Mouse (Mus musculus) left cerebral cortex, adult 11 months (tissue): ENCODE data around the gene Nfix.
A peak's percentile ranks its signal among the peaks of the same experiment; 100 is the strongest.

Source experiments
- DNase-seq: peaks from one replicate; pipeline ENCODE4 v3.0.0; 2022; ENCODE audit warnings: low spot score

Nfix gene

DNA sequence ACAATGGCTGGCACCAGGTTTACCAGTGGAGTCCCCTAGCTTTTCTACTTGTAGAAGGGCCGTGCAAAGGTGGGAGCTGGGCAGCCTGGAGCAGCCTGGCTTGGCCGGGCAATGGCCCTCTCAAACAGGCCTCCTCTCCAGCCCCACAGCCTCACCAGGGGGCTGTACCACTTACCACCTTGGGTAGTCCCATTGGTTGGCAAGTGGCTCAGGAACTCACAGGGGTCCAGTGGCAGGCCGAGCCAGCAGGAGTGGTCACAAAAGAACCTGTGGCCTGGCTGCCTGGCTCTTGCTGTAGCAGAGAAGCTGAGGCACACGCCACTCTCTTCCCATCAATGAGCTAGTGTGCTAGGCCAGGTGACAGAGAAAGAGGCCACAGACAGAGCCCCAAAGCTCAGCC lies 86.0 kb downstream of the Nfix start:
- no peak for DNase-seq

DNA sequence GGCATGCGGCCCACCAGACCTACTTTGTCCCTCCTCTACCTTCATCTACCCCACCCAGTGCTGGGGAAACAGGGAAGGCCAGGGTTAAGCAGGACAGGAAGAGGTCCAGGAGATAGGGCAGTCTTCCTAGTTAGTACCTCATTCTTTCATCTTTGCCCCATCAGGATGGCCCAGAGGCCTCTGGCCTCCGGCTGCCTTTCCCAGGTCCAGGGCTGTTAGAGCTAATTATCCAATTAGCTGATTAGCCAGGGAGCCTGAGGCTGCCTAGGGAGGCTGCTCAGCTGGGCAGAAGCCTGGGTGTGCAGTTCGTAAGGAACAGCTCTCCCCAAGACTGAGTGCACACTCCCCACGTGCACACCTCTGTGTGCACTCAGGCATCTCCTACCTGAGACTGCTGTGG lies 86.8 kb downstream of the Nfix start:
- no peak for DNase-seq

DNA sequence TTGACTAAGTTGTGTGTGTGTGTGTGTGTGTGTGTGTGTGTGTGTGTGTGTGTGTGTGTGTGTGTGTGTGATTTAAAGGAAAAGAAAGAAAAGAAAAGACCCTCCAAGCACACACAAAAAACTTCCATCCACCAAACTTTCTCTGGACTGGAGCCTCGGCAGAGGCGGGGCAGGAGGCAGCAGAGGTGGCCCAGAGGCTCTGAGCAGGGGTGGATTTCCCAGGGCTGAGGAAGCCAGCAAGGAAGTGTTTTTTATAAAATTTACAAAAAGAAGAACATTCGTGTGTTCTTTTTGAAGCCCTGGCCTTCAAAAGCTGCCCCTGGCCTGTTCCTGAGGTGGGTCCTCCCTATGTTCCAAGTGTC lies 87.4 kb downstream of the Nfix start:
- no peak for DNase-seq

DNA sequence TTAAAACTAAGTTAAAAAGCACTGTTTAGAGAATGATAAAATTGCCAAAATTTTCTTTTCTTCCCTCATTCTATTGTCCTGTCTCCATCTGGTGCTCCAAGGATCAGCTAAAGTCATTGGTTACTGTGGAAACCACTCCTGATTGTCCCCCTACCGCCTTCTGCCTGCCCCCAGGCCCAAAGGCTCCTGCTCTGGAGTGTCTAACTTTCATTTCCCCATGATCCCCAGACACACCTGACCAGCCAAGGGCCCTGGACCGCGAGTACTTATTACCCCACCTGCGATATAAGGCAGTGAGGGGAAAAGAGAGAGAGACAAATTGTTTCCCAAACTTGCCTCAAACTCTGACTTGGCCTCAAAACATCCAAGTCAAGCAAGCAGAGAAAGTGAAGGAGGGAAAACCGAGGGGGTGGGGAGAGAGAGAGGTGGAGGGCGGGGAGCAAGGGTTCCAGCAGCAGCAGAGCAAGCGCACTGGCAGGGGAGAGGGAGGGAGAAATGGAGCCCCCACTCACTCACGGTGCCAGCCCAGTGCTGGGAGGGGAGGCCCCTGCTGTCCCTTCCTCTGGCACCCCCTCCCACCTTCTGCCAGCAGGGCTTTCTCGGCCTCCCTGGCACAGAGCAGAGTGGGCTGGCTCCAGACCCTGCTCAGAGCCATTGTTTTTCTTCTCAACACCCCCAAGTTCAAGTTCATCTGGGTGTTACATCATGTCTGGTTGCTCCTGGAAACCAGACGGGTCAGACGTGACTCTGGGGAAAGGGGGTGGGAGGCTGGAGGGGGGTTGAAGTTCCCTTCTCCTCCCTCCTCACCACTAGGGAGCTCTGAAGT lies 88.0 kb downstream of the Nfix start:
- DNase-seq, result no peak

DNA sequence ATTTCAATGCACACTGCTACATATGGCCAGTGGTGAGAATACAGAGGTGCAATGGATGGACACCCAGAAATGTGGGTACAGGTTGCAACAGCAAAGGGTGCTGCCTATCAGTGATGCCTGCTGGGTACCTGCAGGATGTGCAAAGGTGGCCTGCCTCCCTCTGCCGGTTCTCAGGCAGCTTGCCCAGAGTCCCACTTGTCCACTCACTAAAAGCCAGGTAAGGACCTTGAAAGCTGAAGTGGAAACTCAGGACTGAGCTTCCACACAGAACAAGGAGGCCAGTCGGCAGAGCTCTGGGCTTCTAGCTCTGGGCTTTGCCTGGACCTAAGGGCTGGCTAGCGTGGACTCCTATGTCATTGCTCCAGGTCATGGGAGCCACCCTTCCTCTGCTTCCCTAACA lies 88.8 kb downstream of the Nfix start:
- DNase-seq, result no peak

DNA sequence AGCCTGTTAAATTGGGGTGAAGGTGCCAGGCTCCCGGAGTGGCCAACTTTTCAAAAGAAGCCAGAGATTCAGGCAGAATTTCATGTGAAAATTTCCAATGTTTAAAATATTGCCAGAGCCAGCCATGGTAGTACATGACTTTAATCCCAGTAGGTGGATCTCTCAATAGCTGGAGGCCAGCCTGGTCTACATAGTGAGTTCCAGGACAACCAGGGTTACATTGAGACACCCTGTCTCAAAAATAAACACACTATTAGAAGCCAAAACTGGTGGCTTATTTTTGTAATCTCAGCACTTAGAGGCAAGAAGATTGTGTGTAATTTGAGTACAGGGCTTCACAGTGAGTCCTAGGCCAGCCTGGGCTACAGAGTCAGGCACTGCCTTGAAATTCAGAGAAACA lies 90.2 kb downstream of the Nfix start:
- no peak for DNase-seq

DNA sequence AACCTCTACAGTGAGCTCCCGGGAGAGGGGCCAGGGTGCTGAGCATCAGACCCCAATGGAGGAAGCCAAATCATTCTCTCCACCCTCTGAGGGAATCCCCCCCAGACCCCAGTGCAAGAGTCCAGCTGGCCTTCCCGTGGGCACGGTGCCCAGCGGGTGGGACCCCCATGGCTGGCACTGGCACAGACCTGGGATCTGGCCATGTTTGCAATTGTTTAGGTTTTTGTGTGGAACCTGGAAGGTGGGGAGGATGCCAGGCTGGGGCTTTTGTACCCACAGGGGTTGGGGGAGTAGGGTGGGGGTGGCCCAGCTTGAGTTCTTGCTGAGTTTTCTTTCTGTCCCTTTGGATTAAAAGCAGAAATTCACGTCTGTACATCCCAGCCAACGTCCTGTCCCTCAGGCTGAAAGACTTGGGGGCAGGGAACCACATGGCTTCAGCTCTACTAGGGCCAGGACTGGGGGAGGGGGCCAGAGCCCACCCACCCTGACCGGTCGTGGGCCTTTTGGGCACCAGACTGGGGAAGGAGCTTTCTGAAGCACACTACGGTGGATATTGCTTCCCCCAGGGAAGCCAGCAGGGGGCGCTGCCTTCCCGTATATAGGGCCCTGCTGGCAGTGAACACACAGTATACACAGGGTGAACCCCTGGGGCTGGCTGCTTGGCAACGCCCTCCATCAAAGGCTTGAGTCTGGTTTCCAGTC lies 91.2 kb downstream of the Nfix start:
- DNase-seq, result peak; percentile 77

DNA sequence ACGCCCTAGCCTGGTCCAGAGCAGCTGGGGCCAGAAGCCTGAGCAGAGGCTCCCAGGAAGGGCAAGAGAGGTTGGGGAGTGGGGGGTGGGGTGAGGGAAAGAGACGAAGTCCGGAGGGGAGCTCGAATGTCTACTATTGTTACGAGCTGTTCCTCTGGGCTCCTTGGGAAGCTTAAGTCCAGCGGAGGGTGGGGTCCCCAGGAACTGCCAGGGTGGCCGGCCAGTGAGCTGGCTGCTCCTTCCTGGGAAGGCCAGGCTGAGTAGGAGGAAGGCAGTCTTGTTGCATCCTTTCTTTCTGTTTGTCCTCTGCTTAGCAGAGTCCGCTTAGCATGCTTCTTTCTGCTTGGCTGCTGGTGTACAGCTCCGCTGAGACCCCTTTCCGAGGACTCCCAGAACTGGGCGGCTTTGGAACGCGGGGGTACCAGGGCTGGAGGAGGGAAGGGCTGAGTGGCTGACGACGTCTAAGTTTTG lies 92.0 kb downstream of the Nfix start:
- no peak for DNase-seq

DNA sequence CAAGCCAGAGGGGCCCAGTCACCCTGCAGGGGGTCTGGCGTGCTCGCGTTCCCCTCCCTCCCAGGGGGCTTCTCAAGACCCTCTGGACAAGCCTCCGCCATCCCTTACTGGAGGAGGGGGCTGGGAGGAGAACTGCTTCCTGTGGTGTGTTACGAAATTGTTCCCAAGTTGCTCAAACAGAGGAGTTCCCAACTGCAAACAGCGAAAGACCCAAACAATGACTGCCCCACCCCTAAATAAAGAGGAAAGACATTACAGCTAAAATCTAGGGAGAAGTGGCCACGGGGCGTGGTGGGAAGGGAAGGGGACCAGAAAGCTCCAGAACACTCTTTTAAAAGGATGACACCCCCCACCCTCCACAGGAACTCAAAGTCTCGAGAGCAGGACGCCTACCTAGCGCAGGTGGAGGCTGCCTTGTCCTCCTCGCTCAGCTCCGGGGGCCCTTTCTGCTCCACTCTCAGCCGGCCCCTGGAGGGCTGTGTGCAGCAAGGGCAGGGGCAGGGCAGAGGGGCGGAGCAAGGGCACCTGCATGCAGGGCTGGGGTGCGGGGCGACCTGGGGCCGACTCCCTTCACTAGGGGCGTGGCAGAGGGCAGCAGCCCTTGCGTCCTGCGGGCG lies 92.8 kb downstream of the Nfix start:
- DNase-seq, result no peak

DNA sequence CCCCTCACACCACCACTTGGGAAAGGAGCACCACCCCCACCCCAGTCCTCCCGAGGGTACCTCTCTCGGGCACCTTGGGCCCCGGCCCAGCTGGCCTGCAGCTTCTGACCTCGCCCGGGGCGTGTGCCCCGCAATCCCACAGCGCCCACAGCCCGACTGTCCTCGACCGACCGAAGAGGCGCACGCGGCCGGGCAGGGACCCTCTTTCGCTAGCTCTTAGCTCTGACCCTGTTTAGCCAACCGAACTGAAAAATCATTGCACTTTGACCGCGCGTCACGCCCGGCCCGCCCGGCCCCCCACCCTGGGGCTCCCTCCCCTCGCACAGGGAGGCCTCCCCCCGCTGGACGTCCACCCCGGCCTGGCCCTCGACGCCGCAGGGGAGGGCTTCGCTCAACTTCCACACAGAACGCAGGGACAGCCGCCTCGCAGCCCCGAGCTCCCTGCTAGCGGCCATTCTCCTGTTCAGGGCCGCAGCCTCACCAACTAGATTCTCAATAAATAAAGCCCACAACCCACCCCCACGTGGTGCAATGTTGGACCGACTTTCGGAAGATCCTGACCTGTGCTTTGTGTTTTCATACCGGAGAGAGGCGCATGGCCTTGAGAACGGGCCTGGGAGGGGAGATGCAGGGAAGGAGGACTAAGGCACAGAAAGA lies 93.4 kb downstream of the Nfix start:
- no peak for DNase-seq

DNA sequence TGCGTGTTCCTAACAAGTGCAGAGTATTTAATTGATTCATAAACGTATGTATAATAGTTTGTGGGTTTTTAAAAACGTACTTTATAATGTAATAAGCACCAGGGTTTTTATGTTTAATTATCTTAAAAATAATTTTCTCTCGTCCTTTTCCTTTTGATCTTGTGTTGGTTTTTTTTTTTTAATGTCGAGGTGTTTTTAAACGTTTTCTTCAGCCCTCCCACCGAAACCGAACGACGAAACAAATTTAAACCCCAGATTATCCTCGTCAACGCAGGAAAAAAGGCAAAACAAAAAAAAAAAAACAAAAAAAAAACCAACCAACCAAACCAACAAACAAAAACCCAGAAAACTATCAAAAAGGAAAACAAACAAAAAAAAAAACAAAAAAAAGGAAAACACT lies 94.2 kb downstream of the Nfix start:
- no peak for DNase-seq

DNA sequence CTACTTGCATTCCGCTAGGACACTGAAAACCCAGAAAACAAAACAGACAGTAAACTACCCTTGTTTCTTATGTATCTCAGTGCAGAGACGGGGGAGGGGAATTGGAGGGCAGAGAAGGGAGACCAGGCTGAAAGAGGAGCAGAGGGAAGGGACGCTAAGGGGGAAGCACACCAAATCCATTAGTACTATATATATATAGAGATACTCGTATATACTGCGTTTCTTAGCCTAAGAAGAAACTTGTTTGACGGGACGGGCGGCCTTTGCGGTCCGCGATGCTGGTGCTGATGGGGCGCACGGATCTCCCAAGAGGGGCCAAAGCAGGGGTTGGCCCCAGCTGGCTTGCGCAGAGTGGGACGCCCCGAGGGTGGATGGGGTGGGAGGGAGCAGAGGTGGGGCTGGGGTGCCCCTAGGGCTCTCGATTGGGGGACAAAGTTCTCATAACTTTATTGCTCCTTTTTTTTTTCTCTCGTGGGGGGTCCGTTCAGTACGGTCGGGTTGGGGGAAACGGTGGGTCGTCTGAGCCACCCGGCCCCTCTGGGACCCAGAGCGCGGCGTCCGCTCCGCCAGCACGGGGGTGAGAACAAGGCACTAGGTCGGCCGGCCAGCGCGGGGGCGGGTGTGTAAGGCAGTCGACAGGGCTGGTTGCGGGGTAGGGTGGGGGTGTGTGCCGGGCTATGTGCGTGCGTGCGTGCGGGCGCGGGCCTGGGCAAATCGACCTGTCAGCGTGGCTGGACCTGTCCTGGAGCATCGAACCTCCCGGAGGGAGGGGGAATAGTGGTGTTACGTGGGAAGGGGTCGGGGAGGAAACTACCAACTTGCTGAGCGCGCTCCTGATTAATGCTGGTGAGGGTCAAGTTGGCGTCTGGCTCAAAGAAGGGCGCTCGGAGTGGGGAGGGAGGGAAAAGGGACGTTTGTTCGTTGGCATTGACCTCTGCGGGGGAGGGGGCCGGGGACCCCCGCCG lies 95.0 kb downstream of the Nfix start:
- DNase-seq, result no peak

DNA sequence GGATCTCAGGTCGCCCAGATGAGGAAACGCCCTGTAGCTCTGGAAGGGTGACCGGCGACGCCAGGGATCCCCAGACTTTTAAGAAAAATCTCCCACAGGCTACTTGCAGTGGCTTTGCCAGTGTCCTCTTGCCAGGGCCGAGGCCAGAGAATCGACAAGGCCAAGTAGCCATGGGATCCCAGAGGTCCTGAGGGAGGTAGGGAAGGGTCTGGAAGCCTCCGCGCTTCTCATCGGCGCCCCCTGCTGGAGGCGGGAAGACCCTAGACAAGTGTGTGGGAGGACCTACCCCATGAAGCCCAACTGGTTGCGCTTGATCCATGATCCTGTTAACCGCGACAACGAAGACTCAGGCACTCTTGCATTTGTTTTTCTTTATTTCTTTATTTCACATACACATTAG lies 95.8 kb downstream of the Nfix start:
- DNase-seq, result no peak

DNA sequence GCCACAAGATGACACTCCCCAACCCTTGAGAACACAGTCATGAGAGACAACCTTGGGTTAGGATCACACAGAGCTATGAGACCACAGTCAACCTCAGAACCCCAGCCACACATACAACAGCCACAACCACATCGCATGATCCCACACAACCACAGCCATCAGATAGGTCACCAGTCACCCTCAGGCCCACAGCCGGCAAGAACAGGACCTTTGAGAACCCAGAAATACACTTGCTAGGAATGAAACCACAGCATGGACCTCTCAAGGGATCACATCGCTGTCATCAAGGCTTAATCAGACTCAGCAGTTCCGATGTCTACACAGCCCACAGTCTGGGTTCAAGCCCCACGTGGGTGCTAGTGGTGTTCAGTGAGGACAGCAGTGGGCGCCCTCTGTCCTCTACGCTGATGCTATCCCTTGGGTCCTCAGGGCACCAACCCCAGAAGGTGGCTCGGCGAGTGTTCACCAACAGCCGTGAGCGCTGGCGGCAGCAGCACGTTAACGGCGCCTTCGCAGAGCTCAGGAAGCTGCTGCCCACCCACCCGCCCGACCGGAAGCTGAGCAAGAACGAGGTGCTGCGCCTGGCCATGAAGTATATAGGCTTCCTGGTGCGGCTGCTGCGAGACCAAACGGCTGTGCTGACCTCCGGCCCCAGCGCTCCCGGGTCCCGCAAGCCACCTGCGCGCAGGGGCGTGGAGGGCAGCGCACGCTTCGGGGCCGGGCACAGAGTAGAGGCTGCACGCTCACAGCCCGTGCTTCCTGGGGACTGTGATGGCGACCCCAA lies 96.5 kb downstream of the Nfix start:
- no peak for DNase-seq

DNA sequence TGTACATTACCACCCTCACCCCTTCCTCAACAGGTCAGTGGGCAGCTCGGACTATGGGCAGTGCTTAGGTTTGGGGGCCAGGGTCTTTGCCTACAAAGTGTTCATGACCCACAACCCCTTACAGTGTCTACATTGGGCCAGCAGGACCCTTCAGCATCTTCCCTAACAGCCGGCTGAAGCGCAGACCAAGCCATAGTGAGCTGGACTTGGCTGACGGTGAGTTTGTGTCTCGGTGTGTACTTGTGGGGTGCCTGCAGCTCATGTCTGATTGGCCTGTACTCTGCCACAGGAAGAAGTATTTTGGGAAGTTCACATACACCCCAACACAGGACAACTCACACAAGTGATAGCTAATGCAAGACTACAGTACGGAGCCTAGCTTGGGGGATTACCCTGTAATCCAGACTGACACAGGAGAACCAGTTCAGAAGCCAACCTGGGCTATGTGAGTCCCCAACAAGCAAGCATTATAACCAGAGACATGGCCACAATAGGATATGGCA lies 97.1 kb downstream of the Nfix start:
- DNase-seq, result no peak

DNA sequence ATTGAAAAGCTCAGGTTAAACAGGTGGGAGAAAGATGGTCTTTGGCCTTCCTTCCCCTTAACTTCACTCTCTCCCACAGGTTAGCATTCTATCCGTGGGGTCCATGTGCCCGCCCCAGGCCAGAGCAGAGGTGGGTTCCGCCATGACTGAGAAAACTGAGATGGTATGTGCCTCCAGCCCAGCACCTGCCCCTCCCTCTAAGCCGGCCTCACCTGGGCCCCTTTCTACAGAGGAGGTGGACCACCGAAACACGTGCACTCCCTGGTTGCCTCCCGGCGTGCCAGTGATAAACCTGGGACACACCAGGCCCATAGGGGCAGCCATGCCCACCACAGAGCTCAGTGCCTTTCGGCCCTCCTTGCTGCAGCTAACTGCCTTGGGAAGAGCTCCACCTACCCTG lies 97.6 kb downstream of the Nfix start:
- DNase-seq, result no peak

DNA sequence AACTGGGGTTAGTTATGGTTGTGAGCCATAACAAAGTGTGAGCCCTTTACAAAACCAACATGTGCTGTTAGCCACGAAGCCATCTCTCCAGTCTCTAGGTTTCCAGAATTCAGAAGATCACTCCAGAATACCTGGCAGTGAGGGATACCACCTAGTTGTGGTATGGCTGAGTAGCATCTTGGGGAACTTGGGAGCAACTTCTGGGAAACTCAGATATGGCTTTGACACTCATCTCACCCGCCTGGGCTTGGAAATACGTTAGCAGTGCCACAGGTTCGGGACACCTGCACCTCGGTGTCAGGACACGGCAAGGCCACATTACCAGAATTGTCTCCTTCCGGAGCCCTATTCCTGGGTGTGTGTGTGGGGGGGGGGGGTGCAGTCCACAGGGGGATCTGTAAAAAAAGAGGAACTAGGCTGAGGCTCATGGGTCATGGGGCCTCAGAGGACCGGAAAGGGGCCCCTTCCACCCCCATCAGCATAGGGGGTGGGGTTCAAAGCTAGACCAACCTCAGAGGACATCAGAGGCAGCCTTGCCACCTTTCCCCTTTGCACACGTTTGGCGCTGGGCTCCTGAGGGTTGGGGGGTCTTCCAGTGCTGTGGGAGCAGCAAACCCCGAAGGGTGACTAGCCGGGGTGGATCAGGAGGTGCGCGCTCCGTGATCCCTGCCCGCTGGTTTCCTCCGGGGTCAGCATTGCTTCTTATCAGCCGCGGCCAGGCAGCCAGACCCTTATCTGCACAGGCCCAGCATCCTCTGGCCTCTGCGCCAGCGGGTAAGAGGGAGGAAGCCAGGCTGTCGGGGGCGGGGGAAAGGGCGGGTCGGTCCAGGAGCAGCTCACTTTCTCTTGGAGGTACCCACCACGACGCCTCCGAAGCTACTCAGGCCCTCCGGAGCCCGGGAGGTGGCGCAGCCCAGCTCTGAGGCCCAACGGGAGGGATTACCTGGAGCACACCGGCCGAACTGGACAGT lies 98.9 kb downstream of the Nfix start, which contains the start of gene Lyl1:
Gene Lyl1 (plus strand): TSS at position 517 of the 971 bp plus-strand sequence.
- DNase-seq, result no peak

DNA sequence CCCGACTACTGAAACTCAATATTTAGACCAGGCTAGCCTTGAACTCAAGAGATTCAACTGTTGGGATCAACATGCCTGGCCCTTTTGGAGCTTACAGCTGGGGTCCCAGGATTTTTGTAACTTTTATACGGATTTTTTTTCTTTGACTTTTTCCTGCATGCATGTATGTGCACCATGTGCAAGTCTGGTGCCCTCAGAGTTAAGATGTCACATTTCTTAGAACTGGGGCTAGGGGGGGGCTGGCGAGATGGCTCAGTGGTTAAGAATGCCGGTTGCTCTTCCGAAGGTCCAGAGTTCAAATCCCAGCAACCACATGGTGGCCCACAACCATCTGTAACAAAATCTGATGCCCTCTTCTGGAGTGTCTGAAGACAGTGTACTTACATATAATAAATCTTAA lies 99.6 kb downstream of the Nfix start:
- no peak for DNase-seq

DNA sequence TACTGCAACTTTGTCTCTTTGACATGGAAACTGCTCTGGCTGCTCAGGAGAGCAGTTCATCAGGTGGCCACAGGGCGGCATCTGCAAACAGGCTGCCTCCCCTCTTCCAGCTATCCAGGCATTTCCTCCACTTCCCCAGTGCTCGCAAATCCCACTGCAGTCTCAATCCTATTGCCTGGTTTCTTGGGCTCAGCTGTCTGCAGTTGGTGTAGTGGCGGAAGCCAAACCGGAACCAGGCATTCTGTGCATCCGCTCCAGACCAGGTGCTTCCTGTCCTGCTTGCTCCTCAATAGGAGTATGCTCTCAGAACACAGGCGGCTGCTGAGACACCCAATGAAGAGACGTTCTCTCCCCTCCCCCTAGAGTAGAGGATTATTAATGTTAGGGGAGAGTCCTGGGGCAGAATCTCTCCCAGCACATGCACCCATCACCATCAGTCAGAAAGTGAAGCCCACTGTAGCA lies 100.3 kb downstream of the Nfix start:
- DNase-seq, result no peak
